Mouse (Mus musculus): ENCODE results near the gene 2610042L04Rik. TPM values are rescaled to one million over a fixed set of nuclear protein-coding genes. Genes with fewer than 3 reads are reported as not detected.
"Not testable (repeated sequence)": the region's sequence is repeated elsewhere in the genome, so short reads cannot be mapped to it uniquely, and the experiment has no call there.

Gene 2610042L04Rik
- polyA plus RNA-seq (2012; rRNA removed) = 0.11 TPM in 1 of 2 replicates, not detected in the other

DNA sequence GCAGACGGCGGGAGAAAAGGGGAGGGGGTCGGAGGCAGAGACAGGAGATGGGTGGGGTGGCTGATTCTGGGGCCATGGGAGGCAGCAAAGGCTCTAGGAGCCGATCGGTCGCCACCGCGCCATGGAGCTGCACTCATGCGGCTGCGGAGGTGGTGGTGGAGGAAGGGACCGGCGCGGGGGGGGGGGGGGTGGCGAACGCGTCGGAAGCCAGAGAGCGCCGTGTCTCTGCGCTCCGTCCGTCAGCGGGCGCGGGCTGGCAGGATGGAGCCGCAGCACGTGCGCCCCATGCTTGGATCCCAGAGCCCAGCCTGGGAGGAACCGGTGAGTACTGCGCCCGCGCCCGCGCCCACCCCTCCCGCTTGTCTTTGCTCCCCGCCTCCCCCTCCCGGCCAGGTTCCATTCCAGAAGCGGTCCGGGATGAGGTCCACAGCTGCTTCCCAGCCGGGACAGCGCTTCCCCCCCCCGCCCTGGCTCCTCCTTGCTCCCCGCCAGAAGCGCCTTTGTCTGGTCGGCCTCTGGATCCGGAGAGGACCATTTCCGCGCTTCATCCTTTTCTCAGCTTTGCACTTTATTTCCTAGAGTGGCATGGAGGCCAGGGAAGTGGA is at the start of gene 2610042L04Rik:
Gene 2610042L04Rik (plus strand): TSS at position 288 of the 605 bp plus-strand sequence.
- not testable (repeated sequence) for DNase-seq (ENCODE audit: low read depth, low spot score)
- 4% methylated on average over 18 of the region's 48 CpGs for WGBS

GRCm38 (mm10) chr14:4316983-4317382 is 17.6 kb upstream of the 2610042L04Rik start, which contains the start of gene Gm3149:
Gm3149 (plus strand) TSS chr14:4317283.
- DNase-seq (ENCODE audit: low read depth, low spot score) = not testable (repeated sequence)
- WGBS = no CpG with 5 or more reads among the region's 1 CpGs

- 9% methylated on average over 8 of the region's 8 CpGs for whole genome bisulfite sequencing
- not testable (repeated sequence) for DNase-seq (ENCODE audit: low read depth, low spot score)
Measured at GRCm38 (mm10) chr14:4335506-4335905, 943 bp downstream of the 2610042L04Rik start.

GRCm38 (mm10) chr14:4368991-4369390 is 34.4 kb downstream of the 2610042L04Rik start:
- not testable (repeated sequence) for DNase-seq (ENCODE audit: low read depth, low spot score)
- WGBS = 85% methylated on average over 3 of the region's 3 CpGs

DNA sequence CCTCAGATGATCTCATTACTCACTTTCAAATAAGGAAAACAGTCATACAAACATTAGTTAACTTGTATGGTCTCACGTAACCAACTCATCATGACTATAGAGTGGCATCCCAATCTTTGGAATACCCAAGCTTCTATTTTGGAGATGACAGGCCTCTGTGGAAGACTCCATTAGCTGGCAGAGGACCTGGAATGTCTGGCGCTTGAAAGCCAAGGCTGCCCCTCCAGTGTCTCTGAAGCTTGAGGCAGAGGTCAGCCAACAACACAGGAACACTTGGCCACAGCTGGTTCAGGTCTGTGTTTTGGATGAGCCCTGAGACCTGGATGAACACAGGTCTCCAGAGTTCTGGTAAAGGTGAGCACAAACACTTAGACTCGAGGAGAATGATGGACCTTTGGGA is 35.1 kb downstream of the 2610042L04Rik start:
- 65% methylated on average over 3 of the region's 3 CpGs for WGBS
- DNase-seq (ENCODE audit: low read depth, low spot score) = not testable (repeated sequence)

- DNase-seq (ENCODE audit: low read depth, low spot score) = not testable (repeated sequence)
Measured at GRCm38 (mm10) chr14:4377871-4378270, 43.3 kb downstream of the 2610042L04Rik start.

GRCm38 (mm10) chr14:4385606-4386005 is 51.0 kb downstream of the 2610042L04Rik start:
- DNase-seq (ENCODE audit: low read depth, low spot score) = not testable (repeated sequence)

DNA sequence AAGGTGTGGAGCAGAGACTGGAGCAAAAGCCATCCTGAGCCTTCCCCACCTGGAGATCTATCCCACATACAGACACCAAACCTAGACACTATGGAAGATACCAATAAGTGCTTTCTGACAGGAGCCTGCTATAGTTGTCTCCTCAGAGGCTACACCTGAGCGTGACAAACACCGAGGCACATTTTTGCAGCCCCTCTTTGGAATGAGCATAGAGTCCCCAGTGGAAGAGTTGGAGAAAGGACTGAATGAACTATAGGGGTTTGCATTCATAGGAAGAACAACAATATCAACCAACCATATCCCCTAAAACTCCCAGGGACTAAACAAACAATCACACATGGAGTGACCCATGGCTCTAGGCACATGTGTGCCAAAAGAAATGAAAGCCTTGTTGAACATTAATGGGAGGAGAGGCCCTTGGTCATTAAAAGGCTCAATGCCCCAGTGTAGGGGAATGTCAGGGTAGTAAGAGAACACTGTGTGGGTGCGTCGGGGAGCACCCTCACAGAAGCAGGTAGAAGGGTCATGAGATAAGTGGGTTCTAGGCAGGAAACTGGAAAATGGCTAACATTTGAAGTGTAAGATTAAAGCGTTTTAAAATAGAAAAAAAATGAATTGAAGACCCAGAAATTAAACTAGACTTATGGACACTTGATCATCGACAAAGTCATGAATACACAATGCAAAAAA is 58.4 kb downstream of the 2610042L04Rik start:
- WGBS = 93% methylated on average over 4 of the region's 6 CpGs

DNA sequence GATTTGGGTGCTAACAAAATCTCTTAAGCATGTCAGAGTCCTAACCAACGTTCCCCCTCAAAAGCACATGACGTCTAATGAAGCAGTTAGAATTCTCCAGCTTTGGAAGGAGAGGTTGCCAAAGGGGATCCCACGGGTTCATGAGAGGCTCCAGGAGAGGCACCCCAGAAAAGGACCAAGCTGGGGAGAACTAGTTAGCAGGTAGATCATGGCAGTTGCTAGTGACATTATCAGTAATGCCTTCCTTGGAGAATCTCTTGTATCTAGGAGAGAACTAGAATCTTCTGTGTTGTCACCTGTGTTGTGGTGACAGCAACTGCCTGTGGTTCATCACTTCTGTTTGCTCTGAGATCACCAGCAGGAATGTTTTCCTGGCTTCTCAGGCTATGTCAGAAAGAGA is 62.7 kb downstream of the 2610042L04Rik start, which contains the start of gene Gm3159:
Gene Gm3159 (plus strand): TSS at position 301 of the 400 bp plus-strand sequence.
- not testable (repeated sequence) for DNase-seq (ENCODE audit: low read depth, low spot score)
- 78% methylated on average over 2 of the region's 3 CpGs for WGBS

More for the DNA sequence above, 58.4 kb downstream of the 2610042L04Rik start:
- DNase-seq (ENCODE audit: low read depth, low spot score) = not testable (repeated sequence)

DNA sequence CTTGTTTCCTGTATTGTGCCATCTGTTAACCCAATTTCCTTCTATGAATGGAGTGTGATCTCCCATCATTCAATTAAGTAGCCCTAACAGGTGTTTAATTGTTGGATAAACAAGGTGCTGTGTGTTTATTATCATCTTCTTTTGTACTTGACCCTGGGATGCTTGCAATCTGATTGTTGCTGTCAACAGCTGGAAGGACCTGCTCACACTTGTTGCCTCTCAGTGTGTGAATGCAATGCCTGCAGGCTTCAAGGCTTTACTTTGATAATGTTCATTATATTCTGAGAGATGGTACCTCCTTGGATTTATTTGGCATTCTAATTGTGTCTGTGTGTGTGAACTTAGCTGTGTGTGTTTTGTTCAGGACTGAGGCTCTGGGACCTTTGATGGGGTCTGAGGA is 64.1 kb downstream of the 2610042L04Rik start:
- DNase-seq (ENCODE audit: low read depth, low spot score) = not testable (repeated sequence)

- 80% methylated on average over 5 of the region's 5 CpGs for WGBS
- DNase-seq (ENCODE audit: low read depth, low spot score) = not testable (repeated sequence)
Measured at GRCm38 (mm10) chr14:4400115-4400789, 65.7 kb downstream of the 2610042L04Rik start.

DNA sequence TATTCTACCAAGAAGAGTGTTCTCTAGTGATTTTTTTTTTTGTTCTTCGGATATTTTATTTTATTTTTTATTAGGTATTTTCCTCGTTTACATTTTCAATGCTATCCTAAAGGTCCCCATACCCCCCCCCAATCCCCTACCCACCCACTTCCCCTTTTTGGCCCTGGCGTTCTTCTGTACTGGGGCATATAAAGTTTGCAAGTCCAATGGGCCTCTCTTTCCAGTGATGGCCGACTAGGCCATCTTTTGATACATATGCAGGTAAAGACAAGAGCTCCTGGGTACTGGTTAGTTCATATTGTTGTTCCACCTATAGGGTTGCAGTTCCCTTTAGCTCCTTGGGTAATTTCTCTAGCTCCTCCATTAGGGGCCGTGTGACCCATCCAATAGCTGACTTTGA is 66.7 kb downstream of the 2610042L04Rik start:
- 66% methylated on average over 5 of the region's 5 CpGs for WGBS
- DNase-seq (ENCODE audit: low read depth, low spot score) = not testable (repeated sequence)

- not testable (repeated sequence) for DNase-seq (ENCODE audit: low read depth, low spot score)
Measured at GRCm38 (mm10) chr14:4403840-4404239, 69.3 kb downstream of the 2610042L04Rik start.

Other genes starting within 250 kb of the 2610042L04Rik start
- gene Gm8108, start 224.2 kb upstream of the 2610042L04Rik start, polyA plus RNA-seq (2012; rRNA removed) = 0.05 and 0.07 TPM in 2 replicates
- gene Gm3127, start 169.7 kb upstream of the 2610042L04Rik start, polyA plus RNA-seq (2012; rRNA removed) = not detected in 2 replicates
- 0.16 TPM in 1 of 2 replicates, not detected in the other for gene Gm2974, start 152.2 kb upstream of the 2610042L04Rik start, polyA plus RNA-seq (2012; rRNA removed)
- not detected in 2 replicates for gene Gm3138, start 85.1 kb upstream of the 2610042L04Rik start, polyA plus RNA-seq (2012; rRNA removed)
- not detected in 2 replicates for gene Gm3149, start 17.5 kb upstream of the 2610042L04Rik start, polyA plus RNA-seq (2012; rRNA removed)
- gene Gm3159, start 62.8 kb downstream of the 2610042L04Rik start, polyA plus RNA-seq (2012; rRNA removed) = not detected in 2 replicates
- 0.14 TPM in 1 of 2 replicates, not detected in the other for gene Gm3164, start 80.7 kb downstream of the 2610042L04Rik start, polyA plus RNA-seq (2012; rRNA removed)
- not detected in 2 replicates for gene Gm3173, start 96.2 kb downstream of the 2610042L04Rik start, polyA plus RNA-seq (2012; rRNA removed)
- not detected in 2 replicates for gene Gm3182, start 147.0 kb downstream of the 2610042L04Rik start, polyA plus RNA-seq (2012; rRNA removed)
- gene Gm3047, start 220.6 kb downstream of the 2610042L04Rik start, polyA plus RNA-seq (2012; rRNA removed) = not detected in 2 replicates

Measured in large intestine, adult 2 months (tissue).